Mouse (Mus musculus) erythroblast, embryonic 14.5 days (primary cell): ENCODE data around the gene Rsph1. TPM values are rescaled to one million over a fixed set of nuclear protein-coding genes. Genes with fewer than 3 reads are reported as not detected.
A peak's percentile ranks its signal among the peaks of the same experiment; 100 is the strongest.

Source experiments
- H3K27me3 ChIP-seq: 2 replicates; pipeline ENCODE4 v1.6.1; 2012; ENCODE audit warnings: inconsistent platforms; ENCODE audit not compliant: control insufficient read depth
- H3K36me3 ChIP-seq: 2 replicates; pipeline ENCODE4 v1.6.1; 2012; ENCODE audit warnings: mild to moderate bottlenecking, inconsistent platforms; ENCODE audit not compliant: control insufficient read depth
- H3K4me1 ChIP-seq: 2 replicates; pipeline ENCODE4 v1.6.1; 2012; ENCODE audit warnings: inconsistent platforms; ENCODE audit not compliant: control insufficient read depth
- H3K4me3 ChIP-seq: replicated peaks from 2 replicates; pipeline ENCODE3; 2012; ENCODE audit warnings: moderate library complexity, mild to moderate bottlenecking, inconsistent platforms
- H3K9me3 ChIP-seq: 2 replicates; pipeline ENCODE4 v1.6.1; 2012; ENCODE audit warnings: low read length, inconsistent platforms, mixed read lengths; ENCODE audit not compliant: control insufficient read depth
- GATA1 ChIP-seq: IDR thresholded peaks from 2 replicates; pipeline ENCODE4 v1.6.1; 2012; ENCODE audit warnings: low read length, inconsistent platforms, mixed read lengths
- TAL1 ChIP-seq: IDR thresholded peaks from 3 replicates; pipeline ENCODE4 v1.6.1; 2012; ENCODE audit warnings: low read length, inconsistent platforms, mixed read lengths
- polyA plus RNA-seq: library from polyadenylated mRNA; stranded (reverse); fragments of >175 nt; gene quantifications from 2 replicates; pipeline ENCODE4 v1.2.3, GENCODE M21; 2012

The Rsph1 gene
- polyA plus RNA-seq, 1 experiment = not detected

DNA sequence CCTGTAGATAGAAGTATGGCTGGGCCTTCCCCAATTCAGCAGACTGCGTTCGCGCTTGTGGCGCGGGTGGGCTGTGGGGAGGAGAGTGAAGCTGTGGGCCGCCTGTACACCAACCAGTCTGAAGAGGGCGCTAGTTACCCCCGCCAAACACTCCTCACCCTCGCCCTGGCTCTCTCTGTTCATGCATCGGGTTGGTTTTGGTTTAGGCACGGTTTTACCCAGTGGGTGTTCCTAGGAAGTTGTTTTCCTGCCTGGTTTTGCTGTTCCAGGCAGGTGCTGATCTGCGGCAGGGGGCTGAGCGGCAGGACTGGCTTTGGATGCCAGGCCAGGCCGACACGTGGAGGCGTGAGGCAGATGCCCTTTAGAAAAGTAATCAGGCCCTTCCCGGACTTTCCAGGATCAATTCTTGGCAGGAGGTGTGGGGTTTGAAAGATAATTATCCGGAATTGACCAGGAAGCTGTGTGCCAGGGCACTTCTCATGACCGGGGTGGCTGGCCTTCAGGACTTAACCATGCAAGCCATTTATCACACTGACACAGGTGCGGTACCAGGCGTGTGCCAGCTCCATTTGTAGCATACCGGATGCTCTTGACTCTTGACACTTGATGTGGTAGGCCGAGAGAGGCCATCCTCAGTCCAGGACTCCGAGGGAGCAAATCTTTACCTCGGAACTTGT is 18.2 kb upstream of the Rsph1 start:
- no peaks in the 10 kb centered on the region for H3K36me3 ChIP-seq
- no peaks in the 10 kb centered on the region for H3K9me3 ChIP-seq
- TF ChIP-seq TAL1 (no peak), GATA1 (no peak)
- H3K27me3 ChIP-seq = peaks cover 32% of the 10 kb centered on the region
- peak overlapping the region; percentile 70 for H3K4me3 ChIP-seq
- H3K4me1 ChIP-seq = peaks cover 34% of the 10 kb centered on the region

DNA sequence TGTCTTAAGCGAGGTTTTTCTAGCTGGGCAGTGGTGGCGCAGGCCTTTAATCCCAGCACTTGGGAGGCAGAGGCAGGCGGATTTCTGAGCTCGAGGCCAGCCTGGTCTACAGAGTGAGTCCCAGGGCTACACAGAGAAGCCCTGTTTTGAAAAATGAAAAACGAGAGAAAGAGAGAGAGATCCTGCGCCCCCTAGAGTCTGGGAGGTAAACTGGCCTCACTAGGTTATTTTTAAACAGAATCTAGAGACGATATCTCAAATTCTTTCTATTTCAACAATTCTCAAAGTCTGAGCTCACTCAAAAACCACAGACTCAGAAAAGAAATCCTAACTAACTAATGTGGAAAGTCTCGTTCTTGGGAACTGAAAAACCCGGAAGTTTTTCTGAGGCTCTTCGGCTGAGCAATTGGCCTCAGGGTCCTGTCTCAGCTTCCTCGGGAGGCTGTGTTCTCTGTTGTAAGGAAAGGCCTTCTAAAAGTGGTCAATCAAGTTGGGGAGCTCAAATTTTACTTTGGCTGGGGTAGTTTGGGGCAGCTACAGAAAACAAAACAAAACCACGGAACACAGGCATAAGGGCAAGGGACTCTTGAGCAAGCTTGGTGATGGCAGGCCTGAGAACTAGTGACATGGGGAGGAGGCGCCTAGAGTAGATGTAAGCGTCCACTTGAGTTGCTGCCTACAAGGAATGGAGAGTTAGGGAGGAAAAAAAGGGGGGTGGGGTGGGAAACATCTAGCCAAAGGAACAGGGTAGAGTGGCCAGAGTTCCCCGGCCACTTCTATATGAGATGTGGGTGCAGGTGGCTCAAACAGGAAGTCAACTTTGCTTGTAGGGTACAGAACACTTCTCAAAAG is 17.4 kb upstream of the Rsph1 start:
- H3K4me3 ChIP-seq = peak overlapping the region; percentile 70
- H3K9me3 ChIP-seq = no peaks in the 10 kb centered on the region
- H3K36me3 ChIP-seq = no peaks in the 10 kb centered on the region
- peaks cover 32% of the 10 kb centered on the region for H3K27me3 ChIP-seq
- TF ChIP-seq GATA1 (no peak), TAL1 (no peak)
- peaks cover 34% of the 10 kb centered on the region for H3K4me1 ChIP-seq

DNA sequence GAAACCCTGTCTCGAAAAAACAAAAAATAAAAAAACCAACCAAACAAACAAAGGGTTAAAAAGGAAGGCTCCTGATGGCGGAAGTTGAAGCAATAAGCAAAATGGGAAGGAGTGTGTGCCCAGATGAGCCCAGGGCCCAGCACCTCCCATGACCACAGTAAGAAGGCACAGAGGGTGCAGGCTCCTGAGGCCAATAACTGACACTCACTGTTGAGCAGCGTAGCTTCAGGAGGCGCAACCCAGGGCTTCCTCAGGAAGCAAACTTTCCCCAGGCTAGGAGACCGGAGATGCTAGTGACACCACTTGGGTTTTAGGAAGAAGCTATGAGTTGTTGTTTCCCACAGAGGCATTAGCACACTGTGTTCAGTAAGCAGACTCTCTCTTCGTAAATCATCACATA is 13.7 kb upstream of the Rsph1 start:
- Histone ChIP-seq H3K36me3 (no peaks in the 10 kb centered on the region), H3K4me3 (no peak overlapping the region), H3K9me3 (no peaks in the 10 kb centered on the region), H3K4me1 (peaks cover 13% of the 10 kb centered on the region), H3K27me3 (peaks cover 18% of the 10 kb centered on the region)
- TF ChIP-seq GATA1 = no peak
- TF ChIP-seq TAL1 = no peak

DNA sequence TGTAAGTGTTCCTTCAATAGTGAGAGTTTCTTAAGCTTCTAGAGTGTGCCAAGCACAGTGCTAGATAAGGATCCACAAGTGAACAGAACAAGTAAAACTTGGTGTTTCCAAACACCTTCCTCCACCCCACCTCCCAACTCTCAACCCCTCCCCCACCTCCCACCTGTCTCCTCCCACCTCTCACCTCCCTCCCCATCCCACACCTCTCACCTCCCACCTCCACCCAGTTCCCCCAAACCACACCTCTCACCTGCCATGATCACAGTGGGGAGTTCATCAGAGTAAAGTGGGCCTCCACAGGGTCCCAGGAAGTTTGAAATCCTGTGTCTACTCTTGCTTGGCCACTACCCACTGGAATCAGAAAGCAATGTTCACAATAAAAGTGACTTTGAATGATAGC is 13.1 kb upstream of the Rsph1 start:
- TF ChIP-seq TAL1 (no peak), GATA1 (no peak)
- H3K4me3 ChIP-seq = no peak overlapping the region

DNA sequence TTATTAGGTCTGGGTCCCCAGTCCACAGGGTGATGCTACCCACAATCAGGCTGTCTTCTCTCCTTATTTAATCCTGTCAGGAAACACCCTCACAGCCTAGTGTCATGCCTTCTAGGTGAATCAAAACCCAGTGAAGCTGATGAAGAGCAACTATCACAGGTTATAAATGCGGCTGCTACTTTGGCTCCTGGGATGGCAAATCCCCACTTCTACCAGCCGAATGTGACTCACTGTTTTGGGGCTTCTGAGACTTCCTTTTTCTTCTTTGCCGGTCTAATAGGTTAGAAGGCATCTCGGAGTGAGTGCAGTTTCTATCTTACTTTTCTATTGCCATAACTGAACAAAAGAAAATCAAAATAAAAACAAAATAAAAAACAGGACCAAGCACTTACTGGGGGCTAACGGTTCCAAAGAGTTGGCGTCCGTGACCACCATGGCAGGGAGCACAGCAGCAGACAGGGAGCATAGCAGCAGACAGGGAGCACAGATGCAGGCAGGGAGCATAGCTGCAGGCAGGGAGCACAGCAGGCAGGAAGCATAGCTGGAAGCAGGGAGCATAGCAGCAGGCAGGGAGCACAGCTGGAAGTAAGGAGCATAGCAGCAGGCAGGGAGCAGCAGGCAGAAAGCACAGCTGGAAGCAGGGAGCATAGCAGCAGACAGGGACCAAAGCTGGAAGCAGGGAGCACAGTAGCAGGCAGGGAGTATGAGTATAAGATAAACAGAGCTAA is 12.0 kb upstream of the Rsph1 start:
- Histone ChIP-seq H3K36me3 (no peaks in the 10 kb centered on the region), H3K9me3 (no peaks in the 10 kb centered on the region), H3K4me3 (no peak overlapping the region), H3K4me1 (no peaks in the 10 kb centered on the region), H3K27me3 (peaks cover 7% of the 10 kb centered on the region)
- TF ChIP-seq TAL1 = no peak
- no peak for TF ChIP-seq GATA1

More for the DNA sequence above, 13.1 kb upstream of the Rsph1 start:
- Histone ChIP-seq H3K4me1 (peaks cover 8% of the 10 kb centered on the region), H3K36me3 (no peaks in the 10 kb centered on the region), H3K9me3 (no peaks in the 10 kb centered on the region), H3K27me3 (peaks cover 13% of the 10 kb centered on the region)

DNA sequence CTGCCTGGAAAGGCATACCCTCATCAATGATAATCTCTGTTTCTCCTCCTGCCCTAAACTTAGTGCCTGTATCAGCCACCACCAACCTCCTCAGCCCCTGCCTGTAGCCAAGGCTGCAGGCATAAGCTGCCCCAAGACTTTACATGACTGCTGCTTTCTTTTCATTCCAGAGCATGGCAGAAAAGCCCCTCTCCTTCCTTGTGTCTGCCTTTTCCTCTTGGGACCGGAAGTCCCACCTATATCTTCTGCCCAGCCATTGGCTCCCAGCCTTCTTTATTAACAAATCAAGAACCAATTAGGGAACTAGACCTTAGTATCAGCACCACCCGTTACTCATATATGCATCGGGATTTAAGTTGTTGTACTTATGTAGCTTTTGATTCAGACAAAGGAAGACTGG is 10.0 kb upstream of the Rsph1 start:
- Histone ChIP-seq H3K27me3 (peaks cover 7% of the 10 kb centered on the region), H3K4me3 (no peak overlapping the region), H3K9me3 (no peaks in the 10 kb centered on the region), H3K36me3 (no peaks in the 10 kb centered on the region), H3K4me1 (no peaks in the 10 kb centered on the region)
- TF ChIP-seq GATA1 (no peak), TAL1 (no peak)

DNA sequence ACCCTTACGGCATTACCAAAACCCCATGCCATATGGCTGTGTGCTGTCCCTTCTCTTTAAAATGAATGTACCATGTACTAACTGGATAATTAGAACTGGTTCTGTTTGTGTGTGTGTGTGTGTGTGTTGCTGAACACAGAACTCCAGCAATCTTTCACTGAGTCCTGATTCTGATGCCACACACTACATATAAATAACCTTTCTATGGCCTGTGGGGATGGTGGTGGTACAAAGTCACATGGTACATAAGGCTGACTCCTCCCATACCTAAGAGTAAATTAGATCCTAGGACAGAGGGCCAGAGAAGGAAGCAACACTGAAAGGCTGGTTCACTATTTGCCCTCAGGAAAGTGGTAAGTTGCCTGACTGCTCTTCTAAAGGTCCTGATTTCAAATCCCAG is 9.3 kb upstream of the Rsph1 start, which contains the start of gene Slc37a1:
TSS of gene Slc37a1 (plus strand) at position 301 of the 400 bp plus-strand sequence.
- no peaks in the 10 kb centered on the region for H3K9me3 ChIP-seq
- TF ChIP-seq TAL1 = no peak
- TF ChIP-seq GATA1 = no peak
- H3K36me3 ChIP-seq = no peaks in the 10 kb centered on the region
- H3K4me3 ChIP-seq = no peak within 1 kb of the TSS
- no peaks in the 10 kb centered on the region for H3K4me1 ChIP-seq
- H3K27me3 ChIP-seq = peaks cover 7% of the 10 kb centered on the region

DNA sequence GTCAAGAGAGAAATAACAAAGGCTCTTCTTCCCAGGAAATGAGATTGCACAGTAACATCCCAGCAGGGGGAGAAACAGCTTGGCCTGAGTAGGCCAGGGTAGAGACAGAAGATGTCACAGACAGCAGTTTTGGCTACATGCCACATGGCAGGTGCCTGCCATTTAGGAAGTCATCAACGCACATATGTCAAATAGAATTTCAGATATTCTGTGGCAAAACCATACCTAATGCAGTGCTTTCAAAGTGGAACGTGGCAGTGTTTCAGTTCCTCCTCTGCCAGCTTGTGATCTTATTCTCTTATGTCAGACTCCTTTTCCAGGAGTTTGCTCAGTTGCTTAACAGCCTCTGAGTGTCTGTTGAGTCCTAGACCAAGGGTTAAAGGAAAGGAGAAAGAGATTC is 8.7 kb upstream of the Rsph1 start:
- no peaks in the 10 kb centered on the region for H3K9me3 ChIP-seq
- no peak for TF ChIP-seq TAL1
- TF ChIP-seq GATA1 = no peak
- H3K4me1 ChIP-seq = no peaks in the 10 kb centered on the region
- no peaks in the 10 kb centered on the region for H3K36me3 ChIP-seq
- peaks cover 7% of the 10 kb centered on the region for H3K27me3 ChIP-seq
- no peak overlapping the region for H3K4me3 ChIP-seq

DNA sequence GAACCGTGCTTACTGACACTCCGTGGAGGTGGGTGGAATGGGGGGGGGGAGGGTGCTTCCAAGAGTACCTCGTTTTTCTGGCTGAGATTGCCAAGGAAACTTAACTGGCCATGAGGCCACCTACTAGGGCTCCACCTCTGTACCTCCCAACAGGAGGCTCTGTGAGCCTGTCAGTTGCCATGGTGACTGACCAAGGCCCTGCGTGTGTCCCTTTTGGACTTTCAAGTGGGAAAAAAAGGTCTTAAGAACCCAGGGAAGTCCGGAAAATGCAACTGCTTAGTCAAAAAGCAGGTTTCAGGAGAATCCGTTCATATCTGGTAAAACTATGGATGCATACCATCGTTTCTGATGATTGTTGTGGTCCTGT is 5.5 kb upstream of the Rsph1 start:
- 0 out of 2 replicates have a peak, but pooled peaks cover 3% of the 10 kb centered on the region for H3K27me3 ChIP-seq
- H3K36me3 ChIP-seq = no peaks in the 10 kb centered on the region
- no peak overlapping the region for H3K4me3 ChIP-seq
- H3K9me3 ChIP-seq = no peaks in the 10 kb centered on the region
- H3K4me1 ChIP-seq = no peaks in the 10 kb centered on the region
- TF ChIP-seq TAL1 (no peak), GATA1 (no peak)
